Mouse (Mus musculus) brown adipose tissue, adult 24 weeks (tissue): Measurements from ENCODE around the gene Artn. TPM values are rescaled to one million over a fixed set of nuclear protein-coding genes. Genes with fewer than 3 reads are reported as not detected.

Source experiments
- H3K27ac ChIP-seq: fragments of 200-500 bp; replicated peaks from 2 replicates; pipeline ENCODE4 v1.5.1; 2012; ENCODE audit warnings: low read depth, mild to moderate bottlenecking, low read length
- H3K4me1 ChIP-seq: fragments of 200-500 bp; 2 replicates; pipeline ENCODE4 v1.6.1; 2012; ENCODE audit warnings: low read length, mixed read lengths; ENCODE audit not compliant: control insufficient read depth, insufficient read depth, insufficient read length
- H3K4me3 ChIP-seq: fragments of 200-500 bp; 2 replicates; pipeline ENCODE4 v1.5.1; 2012; ENCODE audit warnings: low read depth, mild to moderate bottlenecking, low read length, moderate library complexity; ENCODE audit not compliant: insufficient read depth
- polyA plus RNA-seq: library from polyadenylated mRNA; stranded (reverse); fragments of >200 nt; gene quantifications from 2 replicates; pipeline ENCODE4 v1.2.4, GENCODE M21; 2012; ENCODE audit not compliant: missing spikeins, insufficient read depth, insufficient read length

Artn gene
- polyA plus RNA-seq, result not detected in 2 replicates

DNA sequence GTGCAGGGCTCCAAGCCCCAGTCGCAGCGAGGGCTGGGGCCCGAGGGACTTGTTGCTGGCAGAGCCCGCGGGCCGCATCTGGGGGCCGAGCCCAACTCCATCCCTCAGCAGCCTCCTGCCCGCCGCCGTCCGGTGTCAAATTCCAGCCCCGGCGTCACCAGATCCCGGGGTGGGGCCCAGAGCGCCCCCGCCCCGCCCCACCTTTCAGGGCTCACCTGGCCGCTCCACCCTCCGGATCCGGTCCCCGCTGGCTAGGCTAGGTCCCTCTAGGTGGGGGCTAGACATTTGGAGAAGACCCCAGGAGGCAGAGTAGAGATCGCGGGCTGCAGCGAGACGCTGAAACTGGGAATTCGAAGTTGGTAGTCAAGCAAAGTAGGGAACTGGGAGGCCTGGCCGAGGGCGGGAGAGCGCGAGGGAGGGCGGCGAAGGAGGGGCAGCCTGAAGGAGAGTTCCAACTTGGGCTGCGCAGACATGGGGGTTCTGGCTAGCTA lies at the start of gene Artn:
Gene Artn, minus strand, starts transcription at position 373 of the 491 bp plus-strand sequence.
- H3K4me1 ChIP-seq, result no peaks in the 10 kb centered on the region
- no peak within 1 kb of the TSS for H3K27ac ChIP-seq
- H3K4me3 ChIP-seq, result peak within 1 kb of the TSS; percentile 20; the same call in 1 of the 2 replicates

DNA sequence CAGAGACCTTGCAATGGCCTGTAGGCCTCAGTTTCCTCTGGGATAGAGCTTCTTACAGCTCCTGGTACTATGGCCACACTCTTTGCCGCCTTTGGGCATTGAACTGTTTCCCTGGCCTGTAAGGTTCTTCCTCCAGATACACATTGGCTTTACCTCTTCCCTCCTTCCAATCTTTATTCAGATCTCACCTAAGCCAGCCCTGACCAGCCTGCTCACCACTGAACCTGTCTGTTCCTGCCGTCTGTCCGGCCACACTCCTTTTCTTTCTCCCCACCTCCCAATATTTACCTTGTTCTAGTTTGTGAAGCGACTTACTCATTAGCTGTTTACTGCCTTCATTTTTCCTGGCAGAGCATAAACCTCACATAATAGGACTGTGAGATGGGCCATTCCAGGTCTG lies 49.6 kb upstream of the Artn start:
- Histone ChIP-seq H3K4me3 (no peak overlapping the region), H3K27ac (no peak overlapping the region), H3K4me1 (peaks cover 14% of the 10 kb centered on the region)

DNA sequence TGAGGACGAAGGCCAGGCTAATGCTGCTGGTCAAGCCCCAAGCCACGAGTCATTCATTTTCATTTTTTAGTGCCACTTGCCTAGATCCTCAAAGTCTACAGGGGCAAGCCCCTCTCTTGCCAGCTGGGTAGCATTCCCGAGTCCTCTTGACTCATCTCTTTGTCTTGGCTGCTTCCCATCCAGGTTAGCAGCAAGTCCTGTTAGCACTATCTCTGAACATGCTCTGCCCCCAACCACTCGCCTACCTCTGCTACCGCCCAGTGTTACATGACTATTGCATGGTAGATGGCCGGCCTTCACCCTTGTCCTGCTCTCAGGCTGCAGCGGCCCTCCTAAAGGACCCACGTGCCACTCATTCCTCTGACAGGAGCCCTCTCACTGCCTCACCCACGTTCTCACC lies 48.7 kb upstream of the Artn start:
- H3K4me1 ChIP-seq, result peaks cover 13% of the 10 kb centered on the region
- no peak overlapping the region for H3K27ac ChIP-seq
- no peak overlapping the region for H3K4me3 ChIP-seq

DNA sequence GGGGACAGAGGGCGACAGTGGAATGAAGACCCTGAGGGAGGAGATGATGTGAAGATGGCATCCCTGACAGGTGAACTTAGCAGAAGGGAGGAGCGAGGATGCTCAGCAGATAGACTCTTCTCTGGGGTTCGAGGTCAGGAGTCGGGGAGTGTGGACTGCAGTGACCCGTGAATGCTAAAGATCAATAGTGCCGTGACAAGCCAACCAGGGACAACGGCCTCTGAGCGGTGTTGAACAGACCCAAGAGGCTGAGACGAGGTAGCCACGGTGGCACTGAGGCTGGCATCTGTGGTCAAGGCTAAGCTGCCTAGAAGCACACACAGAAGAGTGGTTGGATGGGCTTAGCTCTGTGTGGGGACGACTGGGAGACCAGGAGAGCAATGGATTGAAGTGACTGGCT lies 48.3 kb upstream of the Artn start:
- Histone ChIP-seq H3K27ac (no peak overlapping the region), H3K4me1 (peaks cover 9% of the 10 kb centered on the region; the same call in 1 of the 2 replicates), H3K4me3 (no peak overlapping the region)

DNA sequence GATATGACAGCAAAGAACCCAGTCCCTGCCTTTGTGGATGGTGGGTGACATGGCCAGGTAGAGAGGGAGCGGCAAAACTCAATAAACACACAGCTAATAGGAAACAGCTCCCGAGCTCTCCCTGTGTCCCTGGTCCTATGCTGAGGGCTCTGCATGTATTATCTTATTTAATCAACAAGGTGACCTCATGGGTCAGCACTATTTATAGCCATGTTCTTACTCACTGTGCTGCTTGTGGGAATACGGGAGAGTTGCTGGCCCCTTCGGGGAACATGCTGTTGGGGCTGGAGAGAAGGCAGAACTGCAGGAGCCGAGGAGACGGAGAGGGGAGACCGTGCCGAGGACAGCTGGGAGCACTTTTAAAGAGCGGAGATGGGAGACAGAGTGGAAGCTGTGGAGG lies 47.8 kb upstream of the Artn start:
- Histone ChIP-seq H3K27ac (no peak overlapping the region), H3K4me3 (no peak overlapping the region)

DNA sequence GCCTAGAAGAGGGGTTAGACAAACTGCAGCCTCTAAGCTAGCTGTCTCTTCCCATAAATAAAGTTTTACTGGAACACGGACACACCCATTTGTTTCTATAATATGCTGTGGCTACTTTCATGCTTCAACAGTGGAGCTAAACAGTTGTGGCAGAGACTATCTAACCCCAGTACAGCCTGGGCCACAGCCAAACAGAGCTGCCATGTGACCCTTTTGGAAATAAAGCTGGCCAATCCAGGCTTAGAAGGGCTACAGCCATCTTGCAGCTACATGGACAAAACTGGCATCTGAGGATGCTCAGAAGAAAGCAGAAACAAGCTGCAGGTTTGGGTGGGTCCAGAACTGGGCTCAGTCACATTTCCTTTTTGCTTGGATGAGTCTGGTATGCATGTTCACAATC lies 46.3 kb upstream of the Artn start:
- no peak overlapping the region for H3K4me3 ChIP-seq
- no peak overlapping the region for H3K27ac ChIP-seq
- H3K4me1 ChIP-seq, result peaks cover 6% of the 10 kb centered on the region; the same call in 1 of the 2 replicates

More for the DNA sequence above, 47.8 kb upstream of the Artn start:
- peaks cover 9% of the 10 kb centered on the region; the same call in 1 of the 2 replicates for H3K4me1 ChIP-seq

DNA sequence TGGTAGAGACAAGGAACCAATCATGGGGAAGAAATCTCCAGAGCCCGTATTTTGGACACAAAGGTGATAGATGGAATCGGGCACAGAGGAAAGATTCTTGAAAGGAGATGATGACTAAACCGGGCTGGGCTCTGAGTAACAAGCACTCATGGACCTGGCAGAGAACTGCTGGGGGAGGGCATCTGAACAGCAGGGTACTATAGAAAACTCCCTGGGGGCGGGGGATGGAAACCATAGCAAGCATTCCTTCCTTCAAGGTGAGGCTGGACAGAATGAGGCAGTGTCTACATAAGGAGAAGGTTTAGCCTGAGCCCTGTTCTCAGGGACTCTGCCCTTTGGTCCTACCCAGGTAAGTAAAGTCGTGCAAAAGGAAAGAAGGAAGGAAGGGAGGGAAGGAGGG lies 45.2 kb upstream of the Artn start:
- Histone ChIP-seq H3K27ac (no peak overlapping the region), H3K4me3 (no peak overlapping the region), H3K4me1 (no peaks in the 10 kb centered on the region)

DNA sequence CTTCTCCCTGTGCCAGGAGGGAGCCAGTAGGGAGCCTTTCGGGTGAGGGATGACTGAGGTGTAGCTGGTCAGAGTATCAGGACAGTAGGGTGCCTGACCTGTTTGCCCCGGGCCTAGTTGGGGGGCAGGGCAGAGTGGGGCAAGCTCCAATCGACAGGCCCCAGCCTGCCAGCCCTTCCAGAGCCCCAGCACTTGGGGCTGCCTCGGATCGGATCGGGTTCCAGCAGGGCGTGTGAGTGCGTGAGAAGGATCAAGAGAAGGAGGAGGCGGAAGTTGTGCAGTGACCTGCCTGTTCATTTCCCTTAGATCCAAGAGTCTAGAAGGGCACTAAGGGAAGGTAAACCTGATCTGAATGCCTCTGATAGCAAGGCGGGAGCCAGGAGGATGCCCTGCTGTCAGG lies 43.4 kb upstream of the Artn start:
- Histone ChIP-seq H3K4me1 (no peaks in the 10 kb centered on the region), H3K27ac (no peak overlapping the region), H3K4me3 (no peak overlapping the region)

DNA sequence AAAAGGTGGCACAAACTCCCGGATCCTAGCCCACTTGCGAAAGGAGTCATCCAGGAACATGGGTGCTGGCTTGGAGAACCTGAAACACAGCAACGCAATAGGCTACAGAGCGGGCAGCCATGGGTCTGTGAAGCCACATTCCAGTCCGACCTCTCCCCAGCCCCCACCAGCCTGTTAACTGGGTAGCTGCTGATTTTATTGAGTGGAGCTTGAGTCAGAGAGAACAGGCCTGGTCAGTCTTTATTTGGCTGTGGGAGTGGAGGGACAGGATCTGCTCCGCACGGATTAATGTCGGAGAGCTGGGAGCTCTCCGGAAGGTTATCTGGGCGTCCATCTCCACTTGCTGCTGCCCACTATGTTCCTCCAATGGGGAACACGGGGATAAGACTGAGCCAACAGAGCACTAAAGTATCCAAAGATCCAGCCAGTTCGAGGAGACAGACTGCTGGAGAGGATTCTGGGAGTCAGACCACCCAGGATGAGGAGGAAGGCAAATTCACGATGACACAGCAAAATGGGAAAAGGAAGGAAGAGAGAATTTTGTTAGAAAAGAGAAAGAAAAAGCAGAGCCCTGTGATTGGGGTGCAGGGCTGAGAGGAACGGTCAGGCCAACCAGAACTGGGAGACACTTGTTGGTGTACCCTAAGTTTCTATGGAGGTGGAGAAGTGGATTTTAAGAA lies 34.9 kb upstream of the Artn start:
- Histone ChIP-seq H3K27ac (no peak overlapping the region), H3K4me1 (no peaks in the 10 kb centered on the region), H3K4me3 (no peak overlapping the region)

DNA sequence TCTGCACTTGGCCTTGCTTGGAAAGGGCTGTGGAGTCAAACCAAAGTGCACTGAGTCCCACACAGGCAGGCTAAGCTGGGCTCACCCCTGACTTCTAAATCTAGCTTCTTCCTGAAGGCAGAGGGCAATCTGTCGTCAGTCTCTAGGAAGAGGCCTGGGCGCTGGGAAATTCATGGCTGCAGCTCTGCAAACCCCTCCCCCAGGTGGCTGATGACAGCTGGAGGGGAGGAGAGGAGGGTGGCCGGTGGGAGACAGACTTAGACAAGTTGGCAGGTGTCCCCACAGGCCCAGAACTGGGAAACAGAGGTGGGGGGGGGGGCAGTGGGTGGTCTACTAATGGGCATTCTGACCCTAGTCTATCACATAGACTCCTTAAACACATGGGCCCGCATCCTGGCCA lies 27.9 kb upstream of the Artn start:
- Histone ChIP-seq H3K4me1 (no peaks in the 10 kb centered on the region), H3K4me3 (no peak overlapping the region), H3K27ac (no peak overlapping the region)

DNA sequence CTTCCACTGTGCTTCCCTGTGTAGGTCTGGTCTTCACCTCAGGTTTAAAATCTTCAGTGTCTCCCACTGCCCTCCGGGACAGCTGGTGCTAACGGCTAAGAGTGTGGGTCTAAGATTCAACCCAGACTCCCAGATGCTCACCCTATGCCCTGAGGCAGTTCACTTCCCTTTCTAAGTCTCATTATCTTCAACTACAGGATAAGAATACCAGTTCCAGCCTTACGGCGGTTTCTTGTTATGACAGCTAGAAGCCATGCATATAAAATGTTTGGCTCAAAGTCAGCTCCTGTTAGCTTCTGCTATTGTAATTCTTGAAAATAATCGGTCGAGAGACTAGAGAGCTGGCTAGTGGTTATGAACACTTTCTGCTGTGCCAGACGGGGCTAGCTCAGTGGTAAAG lies 17.9 kb upstream of the Artn start:
- H3K4me1 ChIP-seq, result no peaks in the 10 kb centered on the region
- H3K4me3 ChIP-seq, result no peak overlapping the region
- H3K27ac ChIP-seq, result no peak overlapping the region

DNA sequence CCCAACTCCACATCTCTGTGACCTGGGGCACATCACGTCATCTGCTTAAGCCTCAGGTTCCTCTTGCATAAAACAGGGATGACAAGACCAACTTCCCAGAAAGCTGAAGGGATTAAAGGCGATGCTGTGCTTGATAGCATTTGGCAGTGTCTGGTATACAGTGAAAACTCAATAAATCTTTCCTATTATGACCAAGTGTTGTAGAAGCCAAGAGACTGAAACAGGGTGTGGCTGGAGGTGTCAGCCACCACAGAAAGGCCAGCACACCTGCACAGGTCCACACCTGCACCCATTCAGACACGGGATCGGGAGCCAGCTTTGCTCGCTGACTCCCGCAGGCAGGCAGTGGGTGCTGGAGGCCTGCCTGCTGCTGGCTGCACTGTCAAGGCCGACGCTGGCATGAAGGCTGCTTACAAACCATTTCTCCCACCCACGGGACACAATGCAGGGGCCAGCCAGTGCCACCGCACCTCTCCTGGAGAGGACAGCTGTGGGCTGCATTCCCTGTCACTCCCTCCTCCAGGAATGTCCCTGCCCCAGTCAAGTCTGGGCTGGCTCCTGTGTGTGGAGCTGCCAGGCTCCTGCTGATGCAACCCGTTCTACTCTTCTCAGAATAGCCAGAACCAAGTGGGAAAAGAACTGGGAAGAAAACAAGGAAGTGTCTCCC lies 17.2 kb upstream of the Artn start:
- Histone ChIP-seq H3K4me3 (no peak overlapping the region), H3K27ac (no peak overlapping the region), H3K4me1 (no peaks in the 10 kb centered on the region)

DNA sequence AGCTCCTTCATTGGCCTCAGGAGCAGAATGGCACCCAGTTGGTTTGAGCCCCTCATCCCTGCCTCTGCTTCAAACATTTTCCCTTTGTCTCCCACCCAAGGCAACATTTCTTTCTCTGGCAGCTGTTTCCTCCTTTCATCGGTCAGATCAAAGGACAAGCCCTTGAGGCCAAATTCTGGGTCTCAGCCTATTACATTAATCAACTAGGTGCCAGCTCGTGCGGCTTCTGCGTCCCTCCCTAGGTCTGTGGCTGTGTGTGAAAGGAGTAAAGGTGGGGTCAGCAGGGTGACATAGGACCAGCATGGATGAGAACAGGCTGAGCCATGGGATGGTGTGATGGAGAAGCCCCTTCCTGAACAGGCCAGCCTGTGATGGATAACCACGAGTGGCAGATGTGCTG lies 13.8 kb upstream of the Artn start:
- no peak overlapping the region for H3K4me3 ChIP-seq
- H3K4me1 ChIP-seq, result no peaks in the 10 kb centered on the region
- no peak overlapping the region for H3K27ac ChIP-seq

DNA sequence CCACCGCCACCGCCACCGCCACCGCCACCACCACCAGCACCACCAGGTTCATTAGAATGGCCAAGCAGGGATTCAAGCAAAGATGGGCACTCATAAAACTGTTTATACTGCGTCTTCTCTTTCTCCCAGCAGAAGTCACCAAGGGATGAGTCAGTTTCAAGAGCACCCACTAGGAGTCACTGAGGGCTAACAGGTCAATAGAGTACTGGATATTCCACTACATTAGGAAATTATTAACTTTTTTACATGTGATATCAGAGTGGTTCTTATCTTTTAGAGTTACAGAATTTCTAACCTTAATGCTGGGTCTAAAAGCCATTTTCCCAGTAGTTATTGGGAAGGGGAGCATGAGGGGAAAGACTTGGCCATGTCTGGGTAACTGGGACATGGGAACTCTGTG lies 7.4 kb upstream of the Artn start:
- H3K27ac ChIP-seq, result no peak overlapping the region
- no peak overlapping the region for H3K4me3 ChIP-seq
- H3K4me1 ChIP-seq, result no peaks in the 10 kb centered on the region

DNA sequence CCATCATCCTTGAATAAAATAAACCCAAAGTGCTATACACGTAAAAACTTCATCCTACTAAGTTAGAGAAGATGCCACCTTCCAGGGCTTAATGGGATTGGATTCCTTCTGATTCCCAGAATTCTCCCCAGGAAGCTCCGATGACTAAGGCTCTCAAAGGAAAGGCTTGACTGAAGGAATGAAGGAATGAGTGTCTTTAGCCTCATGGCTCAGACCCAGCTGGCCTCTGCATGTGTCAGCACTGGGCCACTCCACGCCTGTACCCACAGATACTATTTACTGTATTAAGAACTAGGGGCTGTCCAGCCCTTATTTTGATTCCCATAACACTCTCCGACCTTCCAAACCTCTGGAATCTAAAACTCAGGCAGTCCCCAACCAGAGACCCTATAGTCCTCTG lies 4.5 kb upstream of the Artn start:
- Histone ChIP-seq H3K4me1 (no peaks in the 10 kb centered on the region), H3K4me3 (no peak overlapping the region), H3K27ac (no peak overlapping the region)

DNA sequence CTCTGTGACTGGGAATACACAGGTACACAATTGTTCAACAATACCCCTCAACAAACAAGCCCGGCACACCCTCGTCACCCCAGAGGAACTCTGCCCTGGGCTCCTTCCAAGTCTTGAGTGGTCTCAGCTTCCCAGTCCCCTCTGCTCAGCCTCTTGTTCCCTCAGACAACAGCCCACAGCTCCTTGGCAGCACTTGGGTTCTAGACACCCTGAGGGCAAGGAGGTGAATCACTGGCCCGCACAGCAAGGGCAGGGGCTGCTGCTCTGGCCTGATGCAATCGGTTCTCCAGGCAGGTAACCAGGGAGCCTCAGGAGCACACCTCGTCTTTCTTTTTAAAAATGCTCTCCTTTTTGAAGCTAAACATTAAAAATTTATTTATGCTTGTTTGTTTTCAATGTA lies 3.7 kb upstream of the Artn start:
- Histone ChIP-seq H3K27ac (no peak overlapping the region), H3K4me3 (no peak overlapping the region), H3K4me1 (no peaks in the 10 kb centered on the region)
